Mouse (Mus musculus) ES-E14 (cell line): Measurements from ENCODE around the gene Cnfn.

Experiments
- CHD2 ChIP-seq: IDR thresholded peaks from 2 replicates; pipeline ENCODE4 v1.6.1; 2014; ENCODE audit warnings: mild to moderate bottlenecking, low read depth, low read length, inconsistent platforms
- MAFK ChIP-seq: IDR thresholded peaks from 2 replicates; pipeline ENCODE4 v1.6.1; 2014; ENCODE audit warnings: mild to moderate bottlenecking, low read depth, low read length, inconsistent platforms; ENCODE audit not compliant: insufficient read depth
- ZNF384 ChIP-seq: IDR thresholded peaks from 2 replicates; pipeline ENCODE4 v1.6.1; 2012; ENCODE audit warnings: low read depth, low read length, inconsistent platforms

- no peak for TF ChIP-seq ZNF384
- TF ChIP-seq CHD2 = no peak
- no peak for TF ChIP-seq MAFK
Observed at GRCm38 (mm10) chr7:25339329-25339728, 30.2 kb downstream of the Cnfn start.
